Mouse (Mus musculus): ENCODE results near the gene Fbxo34. TPM values are rescaled to one million over a fixed set of nuclear protein-coding genes. Genes with fewer than 3 reads are reported as not detected.
"Not testable (repeated sequence)": the region's sequence is repeated elsewhere in the genome, so short reads cannot be mapped to it uniquely, and the experiment has no call there.

Gene Fbxo34
- polyA plus RNA-seq, 1 experiment from 2014 or later, result 21.4 TPM

- H3K9ac ChIP-seq (replicated peaks; ENCODE audit: low read depth, low read length), result no peak overlapping the region
- H3K4me1 ChIP-seq (ENCODE audit: control insufficient read depth, insufficient read depth, low read length), result no peaks in the 10 kb centered on the region
- H3K27ac ChIP-seq (ENCODE audit: low read length), result no peak overlapping the region
- ATAC-seq (ENCODE audit: insufficient number of reproducible peaks, insufficient read depth, low FRiP score, low read depth), result no peak
- 37% methylated on average over 8 of the region's 8 CpGs for WGBS
- H3K36me3 ChIP-seq (ENCODE audit: control insufficient read depth, insufficient read depth, low read length), result no peaks in the 10 kb centered on the region; the same call in 1 of the 2 replicates
- H3K27me3 ChIP-seq (ENCODE audit: control insufficient read depth, insufficient read depth, low read length), result no peaks in the 10 kb centered on the region
- H3K9me3 ChIP-seq (ENCODE audit: control insufficient read depth, low read depth, low read length), result no peaks in the 10 kb centered on the region
- H3K4me3 ChIP-seq (ENCODE audit: low read depth, low read length), result no peak overlapping the region
- no peak overlapping the region for H3K4me2 ChIP-seq (replicated peaks; ENCODE audit: low read depth, low read length)
Observed at GRCm38 (mm10) chr14:47529019-47529418, 78.8 kb downstream of the Fbxo34 start.

GRCm38 (mm10) chr14:47529592-47529991 is 79.4 kb downstream of the Fbxo34 start:
- not testable (repeated sequence) for H3K4me2 ChIP-seq (replicated peaks; ENCODE audit: low read depth, low read length); H3K9me3 ChIP-seq (ENCODE audit: control insufficient read depth, low read depth, low read length); ATAC-seq (ENCODE audit: insufficient number of reproducible peaks, insufficient read depth, low FRiP score, low read depth); H3K36me3 ChIP-seq (ENCODE audit: control insufficient read depth, insufficient read depth, low read length); H3K9ac ChIP-seq (replicated peaks; ENCODE audit: low read depth, low read length); H3K4me3 ChIP-seq (ENCODE audit: low read depth, low read length); H3K27ac ChIP-seq (ENCODE audit: low read length); H3K4me1 ChIP-seq (ENCODE audit: control insufficient read depth, insufficient read depth, low read length); H3K27me3 ChIP-seq (ENCODE audit: control insufficient read depth, insufficient read depth, low read length)
- WGBS, result 92% methylated on average over 11 of the region's 12 CpGs

GRCm38 (mm10) chr14:47532496-47532895 is 82.3 kb downstream of the Fbxo34 start:
- 64% methylated on average over 1 of the region's 1 CpGs for WGBS
- no peaks in the 10 kb centered on the region; the same call in 1 of the 2 replicates for H3K36me3 ChIP-seq (ENCODE audit: control insufficient read depth, insufficient read depth, low read length)
- H3K4me1 ChIP-seq (ENCODE audit: control insufficient read depth, insufficient read depth, low read length), result no peaks in the 10 kb centered on the region
- no peak overlapping the region for H3K27ac ChIP-seq (ENCODE audit: low read length)
- no peak overlapping the region for H3K4me3 ChIP-seq (ENCODE audit: low read depth, low read length)
- H3K27me3 ChIP-seq (ENCODE audit: control insufficient read depth, insufficient read depth, low read length), result no peaks in the 10 kb centered on the region
- no peak overlapping the region for H3K9ac ChIP-seq (replicated peaks; ENCODE audit: low read depth, low read length)
- H3K9me3 ChIP-seq (ENCODE audit: control insufficient read depth, low read depth, low read length), result no peaks in the 10 kb centered on the region
- ATAC-seq (ENCODE audit: insufficient number of reproducible peaks, insufficient read depth, low FRiP score, low read depth), result no peak
- no peak overlapping the region for H3K4me2 ChIP-seq (replicated peaks; ENCODE audit: low read depth, low read length)

- peak; percentile 91 for ATAC-seq (ENCODE audit: insufficient number of reproducible peaks, insufficient read depth, low FRiP score, low read depth)
- Histone ChIP-seq H3K4me2 (replicated peaks; ENCODE audit: low read depth, low read length) (no peak overlapping the region), H3K4me3 (ENCODE audit: low read depth, low read length) (no peak overlapping the region), H3K9ac (replicated peaks; ENCODE audit: low read depth, low read length) (no peak overlapping the region), H3K4me1 (ENCODE audit: control insufficient read depth, insufficient read depth, low read length) (no peaks in the 10 kb centered on the region), H3K27ac (ENCODE audit: low read length) (peak overlapping the region; percentile 52; the same call in 1 of the 2 replicates), H3K9me3 (ENCODE audit: control insufficient read depth, low read depth, low read length) (no peaks in the 10 kb centered on the region), H3K27me3 (ENCODE audit: control insufficient read depth, insufficient read depth, low read length) (no peaks in the 10 kb centered on the region), H3K36me3 (ENCODE audit: control insufficient read depth, insufficient read depth, low read length) (no peaks in the 10 kb centered on the region)
- WGBS, result 33% methylated on average over 11 of the region's 11 CpGs
Observed at GRCm38 (mm10) chr14:47533365-47534175, 83.3 kb downstream of the Fbxo34 start.

GRCm38 (mm10) chr14:47534176-47534525 is 83.9 kb downstream of the Fbxo34 start:
- Histone ChIP-seq H3K4me3 (ENCODE audit: low read depth, low read length) (no peak overlapping the region), H3K4me1 (ENCODE audit: control insufficient read depth, insufficient read depth, low read length) (no peaks in the 10 kb centered on the region), H3K9me3 (ENCODE audit: control insufficient read depth, low read depth, low read length) (no peaks in the 10 kb centered on the region), H3K36me3 (ENCODE audit: control insufficient read depth, insufficient read depth, low read length) (no peaks in the 10 kb centered on the region), H3K27me3 (ENCODE audit: control insufficient read depth, insufficient read depth, low read length) (no peaks in the 10 kb centered on the region), H3K4me2 (replicated peaks; ENCODE audit: low read depth, low read length) (no peak overlapping the region), H3K9ac (replicated peaks; ENCODE audit: low read depth, low read length) (no peak overlapping the region), H3K27ac (ENCODE audit: low read length) (no peak overlapping the region)
- ATAC-seq (ENCODE audit: insufficient number of reproducible peaks, insufficient read depth, low FRiP score, low read depth), result no peak
- WGBS, result 86% methylated on average over 5 of the region's 5 CpGs

GRCm38 (mm10) chr14:47535096-47535495 is 84.9 kb downstream of the Fbxo34 start:
- Histone ChIP-seq H3K9me3 (ENCODE audit: control insufficient read depth, low read depth, low read length) (no peaks in the 10 kb centered on the region), H3K27me3 (ENCODE audit: control insufficient read depth, insufficient read depth, low read length) (no peaks in the 10 kb centered on the region), H3K9ac (replicated peaks; ENCODE audit: low read depth, low read length) (no peak overlapping the region), H3K4me2 (replicated peaks; ENCODE audit: low read depth, low read length) (no peak overlapping the region), H3K27ac (ENCODE audit: low read length) (no peak overlapping the region), H3K4me1 (ENCODE audit: control insufficient read depth, insufficient read depth, low read length) (no peaks in the 10 kb centered on the region), H3K36me3 (ENCODE audit: control insufficient read depth, insufficient read depth, low read length) (no peaks in the 10 kb centered on the region), H3K4me3 (ENCODE audit: low read depth, low read length) (no peak overlapping the region)
- 79% methylated on average over 1 of the region's 1 CpGs for WGBS
- no peak for ATAC-seq (ENCODE audit: insufficient number of reproducible peaks, insufficient read depth, low FRiP score, low read depth)

- H3K4me1 ChIP-seq (ENCODE audit: control insufficient read depth, insufficient read depth, low read length), result no peaks in the 10 kb centered on the region
- H3K4me2 ChIP-seq (replicated peaks; ENCODE audit: low read depth, low read length), result no peak overlapping the region
- no peak for ATAC-seq (ENCODE audit: insufficient number of reproducible peaks, insufficient read depth, low FRiP score, low read depth)
- WGBS, result 83% methylated on average over 10 of the region's 10 CpGs
- no peak overlapping the region for H3K27ac ChIP-seq (ENCODE audit: low read length)
- H3K9me3 ChIP-seq (ENCODE audit: control insufficient read depth, low read depth, low read length), result no peaks in the 10 kb centered on the region
- no peak overlapping the region for H3K4me3 ChIP-seq (ENCODE audit: low read depth, low read length)
- H3K9ac ChIP-seq (replicated peaks; ENCODE audit: low read depth, low read length), result no peak overlapping the region
- H3K27me3 ChIP-seq (ENCODE audit: control insufficient read depth, insufficient read depth, low read length), result no peaks in the 10 kb centered on the region
- peaks cover 21% of the 10 kb centered on the region for H3K36me3 ChIP-seq (ENCODE audit: control insufficient read depth, insufficient read depth, low read length)
Observed at GRCm38 (mm10) chr14:47541325-47541948, 91.2 kb downstream of the Fbxo34 start.

- Histone ChIP-seq H3K4me2 (replicated peaks; ENCODE audit: low read depth, low read length) (no peak overlapping the region), H3K9me3 (ENCODE audit: control insufficient read depth, low read depth, low read length) (no peaks in the 10 kb centered on the region), H3K4me3 (ENCODE audit: low read depth, low read length) (no peak overlapping the region), H3K4me1 (ENCODE audit: control insufficient read depth, insufficient read depth, low read length) (no peaks in the 10 kb centered on the region), H3K36me3 (ENCODE audit: control insufficient read depth, insufficient read depth, low read length) (peaks cover 28% of the 10 kb centered on the region), H3K9ac (replicated peaks; ENCODE audit: low read depth, low read length) (no peak overlapping the region), H3K27ac (ENCODE audit: low read length) (no peak overlapping the region), H3K27me3 (ENCODE audit: control insufficient read depth, insufficient read depth, low read length) (no peaks in the 10 kb centered on the region)
- no peak for ATAC-seq (ENCODE audit: insufficient number of reproducible peaks, insufficient read depth, low FRiP score, low read depth)
- 85% methylated on average over 3 of the region's 3 CpGs for WGBS
Observed at GRCm38 (mm10) chr14:47542283-47542682, 92.1 kb downstream of the Fbxo34 start.

Data from stomach, embryonic 14.5 days (tissue).